Mouse (Mus musculus): ENCODE measurements around the gene Sbk1.
"Not testable (repeated sequence)": the region's sequence is repeated elsewhere in the genome, so short reads cannot be mapped to it uniquely, and the experiment has no call there.

Gene Sbk1

DNA sequence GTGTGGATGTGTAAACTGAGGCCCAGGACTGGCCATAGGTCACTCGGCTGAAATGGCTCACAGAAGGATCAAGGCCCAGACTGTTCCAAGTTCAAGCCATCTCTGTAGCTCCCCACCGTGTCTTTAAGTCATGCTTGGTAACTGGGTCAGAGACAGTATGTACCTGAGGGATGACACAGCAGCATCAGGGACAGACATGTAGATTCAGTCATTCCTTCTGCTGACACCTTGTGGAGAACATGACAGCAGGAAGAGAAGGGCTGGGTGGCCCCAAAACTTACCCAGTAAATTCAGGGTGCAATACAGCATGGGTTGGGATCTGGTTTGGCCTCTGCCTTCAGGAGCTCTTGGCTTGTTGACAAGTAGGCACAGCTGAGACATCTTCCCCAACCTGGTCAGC, 13.9 kb downstream of the Sbk1 start:
- DNase-seq (ENCODE audit: low read depth, low spot score) = no peak

DNA sequence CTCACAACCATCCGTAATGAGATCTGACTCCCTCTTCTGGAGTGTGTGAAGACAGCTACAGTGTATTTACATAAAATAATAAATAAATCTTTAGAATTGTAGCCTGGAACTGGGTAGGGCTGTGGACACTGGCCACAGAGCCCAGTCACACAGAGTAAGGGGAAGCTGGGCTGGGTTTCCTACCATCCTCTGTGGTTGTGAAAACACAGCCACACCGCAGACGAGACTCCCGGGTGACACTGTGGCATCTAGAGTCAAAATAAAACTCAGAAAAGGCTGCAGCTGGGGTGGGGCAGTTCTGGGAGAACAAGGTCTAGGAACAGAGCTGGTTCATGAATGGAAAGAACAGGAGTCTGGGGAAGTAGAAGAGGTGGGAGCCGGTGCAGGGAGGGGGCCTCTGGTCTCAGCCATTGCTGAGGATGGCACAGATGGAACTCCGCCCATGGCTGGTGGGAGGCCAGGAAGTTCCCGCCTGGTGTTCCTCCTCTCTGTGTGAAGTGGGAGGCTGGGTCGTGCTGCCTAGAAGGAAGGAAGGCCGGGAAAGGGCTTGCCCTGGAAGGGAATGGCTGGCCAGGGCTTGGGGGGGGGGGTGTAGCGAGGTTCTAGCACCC, 15.2 kb downstream of the Sbk1 start:
- DNase-seq (ENCODE audit: low read depth, low spot score) = no peak

DNA sequence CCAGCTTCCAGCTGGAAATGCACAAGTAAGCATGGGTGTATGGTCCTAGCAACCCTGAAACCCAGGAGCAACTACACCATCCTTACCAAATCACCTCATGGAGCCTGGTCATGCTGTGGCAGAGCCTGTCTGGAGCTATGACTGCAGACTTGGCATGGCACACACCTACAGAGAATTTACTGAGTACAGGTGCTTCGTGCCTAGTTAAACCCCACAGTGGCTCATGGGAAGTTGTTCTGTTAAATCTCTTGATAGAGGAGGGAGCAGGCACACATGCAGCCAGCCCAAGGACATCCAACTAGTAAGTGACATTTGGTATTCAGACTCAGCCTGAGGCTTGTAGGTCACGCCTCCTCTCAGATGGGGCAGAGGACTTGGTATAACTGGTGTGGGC, 15.7 kb downstream of the Sbk1 start:
- DNase-seq (ENCODE audit: low read depth, low spot score) = no peak

DNA sequence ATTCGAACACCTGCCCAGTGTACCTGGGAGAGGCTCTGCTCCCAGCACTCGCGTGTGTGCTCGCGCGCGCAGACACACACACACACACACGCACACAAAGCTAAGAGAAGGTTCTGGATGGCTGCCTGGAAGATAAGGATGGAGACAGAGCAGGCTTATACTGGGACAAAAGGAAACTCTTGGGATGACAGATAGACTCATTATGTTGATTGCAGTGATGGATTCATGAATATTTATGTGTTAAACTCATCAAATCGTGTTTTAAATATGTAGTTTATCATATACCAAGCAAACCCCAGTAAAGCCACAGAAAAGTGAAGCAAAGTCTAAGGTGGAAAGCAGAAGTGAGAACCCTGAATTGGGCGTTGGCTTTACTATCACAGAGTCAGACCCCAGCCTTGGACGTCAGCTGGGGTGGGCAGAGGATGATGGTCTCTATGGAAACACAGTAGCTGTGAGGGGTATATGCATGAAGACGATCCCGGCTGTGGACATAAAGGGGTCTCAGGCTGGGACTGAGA, 16.2 kb downstream of the Sbk1 start:
- DNase-seq (ENCODE audit: low read depth, low spot score) = no peak

DNA sequence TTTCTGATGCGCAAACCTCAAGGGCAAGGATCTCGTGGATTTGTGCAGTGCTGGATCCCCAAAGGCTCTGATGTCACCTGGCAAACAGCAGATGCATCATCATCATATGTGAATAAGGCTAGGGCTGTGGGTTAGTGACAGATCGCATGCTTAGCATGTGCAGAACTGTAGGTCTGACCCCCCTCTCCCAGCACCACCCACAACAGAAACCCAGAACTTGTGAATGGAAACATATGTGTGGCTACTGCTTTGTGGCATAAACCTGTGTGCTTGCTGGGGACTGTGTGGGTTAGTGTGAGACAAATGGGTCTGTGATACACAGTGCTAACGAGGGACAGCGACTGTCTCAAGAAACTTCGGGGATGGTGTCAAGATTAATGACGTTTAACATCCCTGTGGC, 17.0 kb downstream of the Sbk1 start:
- no peak for DNase-seq (ENCODE audit: low read depth, low spot score)

DNA sequence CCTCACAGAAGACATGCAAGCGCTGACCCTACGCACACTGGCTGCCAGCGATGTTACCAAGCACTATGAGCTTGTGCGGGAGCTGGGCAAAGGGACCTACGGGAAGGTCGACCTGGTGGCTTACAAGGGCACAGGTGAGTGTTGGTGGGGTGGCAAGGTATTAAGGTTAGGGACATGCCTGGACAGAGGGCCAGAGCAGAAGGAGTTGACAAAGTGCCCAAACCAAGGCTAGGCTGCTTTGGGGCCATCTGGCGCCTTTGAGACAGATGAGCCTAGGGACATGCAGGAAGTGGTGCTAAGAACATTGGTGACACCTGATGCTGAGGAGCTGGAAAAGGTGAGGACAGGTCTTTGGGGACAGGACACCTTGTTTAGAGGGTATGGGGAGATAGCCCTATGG, 17.5 kb downstream of the Sbk1 start:
- no peak for DNase-seq (ENCODE audit: low read depth, low spot score)

DNA sequence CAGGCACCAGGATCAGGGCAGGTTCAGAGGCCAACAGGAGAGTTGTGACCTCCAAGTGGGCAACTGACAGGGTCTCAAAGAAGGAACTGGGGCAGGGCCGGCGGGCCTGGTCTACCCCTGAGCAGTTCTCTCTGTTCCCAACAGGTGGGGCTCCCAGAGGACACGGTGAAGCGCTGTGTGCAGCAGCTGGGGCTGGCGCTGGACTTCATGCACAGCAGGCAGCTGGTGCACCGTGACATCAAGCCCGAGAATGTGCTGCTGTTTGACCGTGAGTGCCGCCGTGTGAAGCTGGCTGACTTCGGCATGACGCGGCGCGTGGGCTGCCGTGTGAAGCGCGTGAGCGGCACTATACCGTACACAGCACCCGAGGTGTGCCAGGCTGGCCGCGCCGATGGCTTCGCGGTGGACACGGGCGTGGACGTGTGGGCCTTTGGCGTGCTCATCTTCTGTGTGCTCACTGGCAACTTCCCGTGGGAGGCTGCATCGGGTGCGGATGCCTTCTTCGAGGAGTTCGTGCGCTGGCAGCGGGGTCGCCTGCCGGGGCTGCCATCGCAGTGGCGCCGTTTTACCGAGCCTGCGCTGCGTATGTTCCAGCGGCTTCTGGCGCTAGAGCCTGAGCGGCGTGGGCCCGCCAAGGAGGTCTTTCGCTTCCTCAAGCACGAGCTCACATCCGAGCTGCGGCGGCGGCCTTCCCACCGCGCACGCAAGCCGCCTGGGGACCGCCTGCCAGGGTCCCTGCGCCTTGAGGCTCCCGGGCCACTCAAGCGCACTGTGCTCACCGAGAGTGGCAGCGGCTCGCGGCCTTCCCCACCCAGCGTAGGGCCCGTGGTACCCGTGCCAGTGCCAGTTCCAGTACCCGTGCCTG, 19.5 kb downstream of the Sbk1 start:
- DNase-seq (ENCODE audit: low read depth, low spot score) = no peak

DNA sequence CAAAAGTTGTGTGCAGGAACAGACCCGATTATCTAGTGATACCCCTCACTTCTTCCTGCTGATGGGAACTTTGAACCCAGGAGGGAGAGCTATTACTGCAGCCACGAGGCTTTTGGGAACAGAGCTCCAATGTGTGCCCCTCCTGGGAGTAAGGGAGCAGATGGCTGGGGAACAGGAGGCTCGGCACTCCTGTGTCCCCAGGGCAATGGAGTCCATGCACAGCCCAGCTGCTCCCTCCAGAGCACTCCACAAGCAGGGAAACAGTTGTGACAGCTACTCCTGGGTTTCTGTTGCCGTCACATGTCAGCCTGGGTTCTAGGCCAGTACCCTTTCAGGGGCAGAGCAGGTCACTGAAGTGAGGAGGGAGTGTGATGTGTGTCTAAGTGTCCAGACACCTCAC, 20.7 kb downstream of the Sbk1 start:
- DNase-seq (ENCODE audit: low read depth, low spot score) = no peak

DNA sequence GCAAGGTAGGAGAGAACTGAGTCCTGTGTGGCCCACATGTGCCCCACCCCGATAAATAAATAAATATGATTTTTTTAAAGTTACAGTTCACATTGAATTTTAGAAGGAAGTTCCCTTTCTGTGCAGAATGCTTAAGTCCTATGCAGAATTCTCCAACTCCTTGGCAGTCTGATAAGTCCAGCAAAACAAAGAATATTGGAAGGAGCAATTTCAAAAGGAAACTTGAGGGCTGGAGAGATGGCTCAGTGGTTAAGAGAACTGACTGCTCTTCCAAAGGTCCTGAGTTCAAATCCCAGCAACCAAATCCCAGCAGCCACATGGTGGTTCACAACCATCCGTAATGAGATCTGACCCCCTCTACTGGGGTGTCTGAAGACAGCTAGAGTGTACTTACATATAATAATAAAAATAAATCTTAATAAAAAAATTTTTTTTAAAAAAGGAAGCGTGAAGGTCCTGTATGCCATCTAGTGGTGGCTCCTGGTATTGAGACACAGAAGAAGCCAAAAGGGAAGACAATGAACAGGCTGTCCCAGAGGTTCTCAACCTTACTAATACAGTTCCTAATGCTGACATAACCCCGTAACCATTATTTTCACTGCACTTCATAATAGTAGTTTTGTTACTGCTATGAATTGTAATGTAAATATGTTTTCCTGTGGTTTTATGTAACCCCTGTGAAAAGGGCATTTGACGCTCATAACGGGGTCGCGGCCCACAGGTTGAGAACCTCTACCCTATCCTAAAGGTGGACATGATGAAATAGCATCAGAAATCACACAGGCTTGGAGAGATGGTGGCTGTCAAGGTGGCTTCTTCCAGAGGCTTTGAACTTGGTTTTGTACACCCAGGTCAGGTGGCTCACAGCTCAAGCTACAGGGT, 25.4 kb downstream of the Sbk1 start:
- peak; percentile 40 for DNase-seq (ENCODE audit: low read depth, low spot score)

DNA sequence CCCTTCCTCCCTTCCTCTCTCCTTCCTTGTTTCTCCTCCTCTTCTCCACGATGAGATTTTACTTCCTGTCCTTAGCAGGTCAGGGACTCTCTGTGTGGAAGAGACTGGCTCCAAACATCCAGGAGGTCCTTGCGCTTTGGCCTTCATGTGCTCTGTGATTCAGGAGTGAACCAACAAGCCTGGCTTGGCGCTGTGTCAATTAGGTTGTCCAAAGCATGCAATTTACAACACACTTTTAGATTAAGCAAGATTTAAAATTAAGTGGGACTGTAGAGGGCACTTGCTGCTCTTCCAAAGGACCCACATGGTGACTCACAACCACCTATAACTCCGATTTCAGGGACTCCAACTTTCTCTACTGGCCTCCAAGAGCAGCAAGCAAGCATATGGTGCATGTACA, 26.4 kb downstream of the Sbk1 start:
- DNase-seq (ENCODE audit: low read depth, low spot score) = no peak

DNA sequence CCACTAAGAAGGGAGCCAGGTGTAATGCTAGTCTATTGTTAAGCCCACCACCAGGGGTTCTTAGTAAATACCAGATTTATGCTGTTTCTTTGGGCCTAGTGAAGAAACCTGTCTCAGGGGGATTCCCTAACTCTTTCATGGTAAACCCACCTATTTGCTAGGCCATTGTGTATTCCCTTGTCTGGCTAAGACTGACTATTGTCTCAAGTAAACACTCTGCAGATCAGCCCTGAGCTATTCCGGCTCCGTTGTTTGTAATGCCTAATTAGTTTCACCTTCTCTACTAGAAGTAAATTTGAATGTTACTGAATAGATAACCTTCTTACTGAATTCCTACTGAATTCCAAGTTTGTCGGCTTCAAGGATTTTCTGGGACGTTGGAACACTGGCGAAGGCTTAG, 29.4 kb downstream of the Sbk1 start:
- not testable (repeated sequence) for DNase-seq (ENCODE audit: low read depth, low spot score)

DNA sequence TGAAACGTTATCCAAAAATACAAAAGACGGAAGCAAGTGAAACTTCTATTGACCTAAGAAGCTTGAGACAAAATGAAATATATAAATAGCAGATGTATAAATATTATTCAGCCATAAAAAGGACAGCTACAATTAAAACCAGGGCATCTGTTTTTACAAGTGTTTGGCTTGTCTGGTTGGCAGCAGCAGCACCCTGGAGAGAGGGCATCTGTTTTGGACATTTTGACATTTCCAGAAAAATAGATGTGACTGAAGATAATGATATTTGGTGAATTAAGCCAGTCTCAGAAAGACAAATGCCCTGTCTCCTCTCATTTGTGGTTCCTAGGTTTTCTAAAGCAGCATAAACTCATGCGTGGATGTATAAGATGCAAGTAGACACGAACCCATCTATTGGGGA, 39.4 kb downstream of the Sbk1 start:
- DNase-seq (ENCODE audit: low read depth, low spot score) = no peak

DNA sequence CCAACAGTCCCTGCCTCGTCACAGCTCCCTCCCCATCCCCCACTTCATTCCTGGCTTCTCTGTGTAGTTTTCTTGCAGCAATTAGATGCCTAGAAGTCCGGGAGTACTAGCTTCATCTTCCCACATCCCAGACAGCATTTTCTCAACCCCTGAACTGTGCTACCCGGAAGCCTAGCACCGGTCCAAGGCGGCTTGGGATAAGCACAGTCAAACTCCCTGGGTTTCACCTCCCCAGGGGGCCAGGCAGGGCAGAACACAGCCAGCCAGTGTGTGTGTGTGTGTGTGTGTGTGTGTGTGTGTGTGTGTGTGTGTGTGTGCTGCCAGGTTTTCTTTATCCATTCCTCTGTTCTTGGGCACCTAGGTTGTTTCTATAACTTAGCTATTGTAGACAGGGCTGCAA, 40.9 kb downstream of the Sbk1 start:
- DNase-seq (ENCODE audit: low read depth, low spot score) = no peak

DNA sequence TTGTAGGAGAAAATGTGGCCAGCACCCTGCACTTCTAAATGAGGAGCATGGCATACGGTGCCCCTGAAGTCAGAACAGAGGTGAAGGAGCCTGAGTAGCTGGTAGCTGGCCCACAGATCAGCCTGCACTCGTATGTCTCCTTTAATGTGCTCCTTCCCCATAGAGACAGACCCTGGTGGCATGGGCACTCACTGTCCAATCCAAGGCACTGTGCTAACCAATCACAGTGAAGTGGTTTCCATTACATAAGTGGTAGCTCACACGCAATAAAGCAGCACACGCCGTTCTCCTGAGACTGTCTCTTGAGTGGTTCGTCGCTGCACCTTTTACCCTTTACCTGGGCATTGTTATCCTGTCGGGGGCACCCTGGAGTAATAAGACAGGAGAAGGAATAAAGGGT, 41.9 kb downstream of the Sbk1 start:
- DNase-seq (ENCODE audit: low read depth, low spot score) = no peak

DNA sequence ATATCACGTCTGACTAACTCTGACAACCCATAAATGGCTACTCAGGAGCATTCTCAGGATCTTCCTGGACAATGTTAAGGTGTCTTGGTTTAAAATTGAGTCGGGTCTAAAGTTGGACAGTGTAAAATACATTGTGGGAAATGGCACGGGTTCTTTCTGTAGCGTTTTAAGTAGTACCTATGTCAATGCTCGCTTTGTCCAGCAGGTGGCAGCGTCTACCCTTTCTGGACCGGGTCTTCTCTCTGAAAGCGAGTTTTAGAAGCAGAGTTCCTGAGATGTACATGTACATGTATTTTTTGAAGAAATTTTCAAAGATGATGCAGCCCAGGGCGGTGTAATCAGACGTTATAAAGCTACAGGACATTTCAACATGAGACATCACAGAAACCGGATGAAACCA, 51.3 kb downstream of the Sbk1 start:
- DNase-seq (ENCODE audit: low read depth, low spot score) = peak; percentile 68

DNA sequence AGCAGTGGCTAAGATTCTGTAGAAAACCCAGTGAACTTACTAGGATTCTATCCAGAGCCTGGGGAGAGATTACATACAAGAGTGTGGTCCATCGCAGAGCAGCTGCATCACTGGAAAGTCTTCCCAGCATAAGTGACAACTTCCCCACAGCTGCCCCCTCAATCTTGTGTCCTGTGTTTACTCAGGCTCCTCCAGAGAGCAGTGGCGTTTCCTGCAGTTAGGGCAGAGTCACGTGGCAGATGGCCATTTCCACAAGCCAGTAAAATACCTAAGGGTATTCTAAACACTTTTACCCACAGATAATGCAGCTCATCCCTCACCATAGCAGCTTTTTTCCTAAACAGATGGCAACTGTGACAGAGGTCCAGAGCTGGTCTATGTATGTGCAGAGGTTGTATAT, 52.4 kb downstream of the Sbk1 start:
- no peak for DNase-seq (ENCODE audit: low read depth, low spot score)

DNA sequence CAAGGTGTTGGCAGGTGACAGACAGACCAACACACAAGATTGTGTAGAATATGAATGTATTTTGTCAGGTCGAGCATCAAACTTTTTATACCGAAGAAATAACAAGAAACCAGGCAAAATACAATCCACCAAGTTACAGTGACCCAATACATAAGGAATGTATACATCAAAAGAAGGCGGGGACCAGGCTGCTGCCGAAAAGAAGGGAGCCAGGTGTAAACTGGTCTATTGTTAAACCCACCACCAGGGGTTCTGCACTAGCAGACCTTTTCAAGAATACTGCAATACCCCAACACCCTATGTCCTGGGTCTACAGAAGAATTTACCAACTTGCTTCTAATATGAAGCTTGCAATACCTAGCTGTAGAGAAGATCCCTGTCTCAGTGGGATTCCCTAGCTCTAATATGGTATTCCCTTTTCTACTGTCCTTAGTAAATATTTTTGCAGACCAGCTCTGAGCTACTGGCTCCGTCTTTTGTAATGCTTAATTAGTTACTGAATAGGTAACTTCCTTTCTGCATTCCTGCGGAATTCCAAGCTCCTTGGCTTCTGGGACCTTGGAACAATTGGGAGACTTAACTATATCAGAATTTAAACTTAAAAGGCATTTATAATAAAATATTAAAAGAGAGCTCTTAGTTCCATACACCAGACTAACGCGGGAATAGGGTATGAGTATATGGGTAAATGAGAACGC, 53.3 kb downstream of the Sbk1 start:
- not testable (repeated sequence) for DNase-seq (ENCODE audit: low read depth, low spot score)

DNA sequence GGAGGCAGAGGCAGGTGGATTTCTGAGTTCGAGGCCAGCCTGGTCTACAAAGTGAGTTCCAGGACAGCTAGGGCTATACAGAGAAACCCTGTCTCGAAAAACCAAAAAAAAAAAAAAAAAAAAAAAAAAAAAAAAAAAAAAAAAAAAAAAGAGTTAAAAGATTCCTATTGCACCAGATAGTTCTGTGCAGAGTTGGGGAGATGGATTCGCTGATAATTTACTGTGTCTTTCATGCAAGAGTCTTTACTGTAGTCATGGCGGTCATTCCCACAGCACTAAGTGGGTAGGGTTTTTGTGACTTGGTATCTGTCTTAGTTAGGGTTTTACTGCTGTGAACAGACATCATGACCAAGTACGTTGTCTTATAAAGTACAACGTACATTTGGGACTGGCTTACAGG, 56.4 kb downstream of the Sbk1 start:
- DNase-seq (ENCODE audit: low read depth, low spot score) = not testable (repeated sequence)

DNA sequence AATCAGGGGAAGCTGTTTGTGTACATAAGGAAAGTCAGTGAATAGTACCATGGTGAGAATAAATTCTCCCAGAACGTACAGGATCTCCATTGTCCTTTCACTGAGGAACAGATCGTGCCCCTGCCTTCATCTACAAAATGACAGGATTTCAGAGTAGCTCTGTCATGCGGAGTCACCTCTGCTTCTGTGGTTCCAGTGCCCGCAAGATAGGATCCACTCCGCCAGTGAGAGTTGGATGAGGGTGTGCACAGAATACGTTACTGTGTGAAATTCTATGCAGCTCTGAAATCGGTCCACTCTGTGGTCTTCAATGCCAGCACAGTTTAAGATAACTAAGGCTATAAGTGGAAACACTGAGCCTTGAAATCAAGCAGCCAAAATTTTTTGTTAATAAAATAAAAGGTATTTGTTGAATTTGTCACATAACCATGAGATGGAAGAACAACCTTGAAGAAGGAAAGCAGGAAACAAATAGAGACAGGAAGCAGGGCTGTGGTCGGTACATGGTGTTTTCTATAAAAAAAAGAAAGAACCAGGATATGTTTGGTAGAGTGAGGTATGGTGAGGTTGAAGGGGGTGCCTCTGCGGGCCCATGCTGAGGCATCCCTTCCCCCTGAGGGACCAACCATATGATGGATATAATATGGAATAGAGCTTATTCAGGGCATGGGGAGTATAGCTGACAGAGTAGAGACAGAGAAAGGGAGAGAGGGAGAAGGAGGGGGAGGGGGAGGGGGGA, 57.7 kb downstream of the Sbk1 start:
- no peak for DNase-seq (ENCODE audit: low read depth, low spot score)

DNA sequence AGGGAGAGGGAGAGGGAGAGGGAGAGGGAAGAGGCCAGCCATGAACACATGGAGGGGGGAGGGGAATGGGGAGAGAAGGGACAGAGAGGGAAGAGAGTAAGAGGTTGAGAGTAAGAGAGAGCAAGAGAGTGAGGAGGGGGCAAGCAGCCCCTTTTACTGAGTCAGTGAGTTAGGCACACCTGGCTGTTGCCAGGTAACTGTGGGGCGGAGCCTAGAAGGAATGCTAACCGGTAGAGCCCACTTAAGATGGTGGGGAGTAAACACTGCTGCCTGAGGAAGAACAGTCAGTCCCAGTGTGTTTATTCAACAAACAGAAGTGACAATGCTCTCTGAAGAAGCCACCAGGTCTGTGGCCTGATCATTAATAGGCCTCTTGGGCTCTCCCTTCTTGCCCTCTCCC, 58.3 kb downstream of the Sbk1 start:
- no peak for DNase-seq (ENCODE audit: low read depth, low spot score)

DNA sequence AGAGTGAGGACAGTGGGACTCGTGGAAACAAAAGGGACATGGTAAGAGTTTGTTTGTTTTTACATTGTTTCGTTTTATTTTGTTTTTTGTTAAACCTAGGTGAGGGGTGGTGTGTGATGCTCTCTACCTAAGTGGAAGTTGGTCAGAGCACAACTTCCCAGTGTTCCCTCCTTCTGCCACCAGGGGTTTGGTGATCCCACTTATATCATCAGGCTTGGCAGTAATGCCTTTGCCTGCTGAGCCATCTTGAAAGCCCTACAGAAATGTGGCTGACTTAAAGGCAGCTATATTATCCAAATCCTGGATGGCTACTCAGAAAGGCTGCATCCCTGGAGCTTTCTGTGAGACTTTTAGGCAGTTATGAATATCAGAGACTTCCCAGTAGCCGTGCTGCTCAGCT, 60.3 kb downstream of the Sbk1 start:
- DNase-seq (ENCODE audit: low read depth, low spot score) = no peak

Measured in retina, adult 2 months (tissue).